Mouse (Mus musculus) CD8-positive naive resting alpha-beta T cell, adult 57 days (primary cell): ENCODE measurements around the gene Exo1. TPM values are rescaled to one million over a fixed set of nuclear protein-coding genes. Genes with fewer than 3 reads are reported as not detected.

Source experiments
- total RNA-seq: library from RNA; stranded (reverse); gene quantifications from one replicate; pipeline ENCODE4 v1.2.4, GENCODE M21; 2023

Gene Exo1
- total RNA-seq, result 3.6 TPM

DNA sequence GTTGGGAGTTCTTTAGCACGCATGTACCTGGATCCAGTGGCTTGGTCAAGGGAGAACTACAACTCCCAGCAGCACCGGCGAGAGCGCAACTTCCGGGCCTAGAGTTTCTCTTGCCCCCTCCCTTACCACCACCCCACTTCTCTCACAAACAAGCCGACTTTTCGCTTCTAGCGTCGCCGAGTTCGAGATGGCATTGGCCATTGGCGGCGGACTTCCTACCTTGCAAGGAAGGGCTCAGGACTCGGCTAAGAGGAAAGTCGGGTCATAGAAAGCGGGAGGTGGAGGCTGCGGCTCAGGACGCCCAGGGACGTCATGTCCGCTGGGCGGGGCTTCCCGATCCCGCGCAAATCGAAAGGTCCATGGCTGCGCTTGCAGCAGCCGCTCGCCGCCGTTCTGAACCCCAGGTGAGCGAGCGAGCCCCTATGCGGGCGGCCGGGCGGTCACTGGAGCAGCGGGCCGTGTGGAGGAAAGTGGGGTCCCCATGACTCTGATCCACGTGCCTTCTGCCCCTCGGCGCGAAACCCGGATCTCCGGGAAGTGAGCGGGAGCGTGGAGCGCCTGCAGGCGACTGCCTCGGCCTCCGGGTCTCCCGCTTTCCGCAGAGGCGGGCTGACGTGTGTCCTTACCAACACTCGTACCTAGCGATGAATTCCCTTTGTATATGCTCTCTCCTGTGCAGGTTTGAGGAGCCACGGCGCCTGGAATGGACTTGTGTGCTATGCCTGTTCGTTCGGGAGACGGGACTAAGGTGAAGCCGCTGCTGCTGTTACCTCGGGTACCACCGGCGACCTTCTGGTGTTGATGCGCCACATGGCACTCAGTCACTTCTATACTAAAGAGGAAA is at the start of gene Exo1:
Gene Exo1, plus strand, starts transcription at position 129 of the 844 bp plus-strand sequence.

DNA sequence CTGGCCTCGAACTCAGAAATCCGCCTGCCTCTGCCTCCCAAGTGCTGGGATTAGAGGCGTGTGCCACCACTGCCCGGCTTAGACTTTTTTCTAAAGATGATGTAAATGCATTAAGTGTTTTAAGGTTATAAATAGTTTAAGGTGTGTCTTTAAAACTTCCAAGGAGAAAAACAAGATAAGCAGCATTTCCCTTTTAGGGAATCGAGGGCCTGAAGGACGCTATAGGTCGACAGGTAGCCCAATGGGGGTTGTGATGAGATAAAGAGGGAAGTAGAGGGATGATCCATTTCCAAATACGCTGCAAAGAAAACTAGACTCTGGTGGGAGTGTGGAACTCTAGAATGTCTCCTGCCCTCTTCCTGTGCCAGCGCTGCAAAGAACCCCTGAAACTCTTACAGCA is 39.6 kb downstream of the Exo1 start, which contains the start of gene Gm38100:
Gene Gm38100, plus strand, starts transcription at position 301 of the 400 bp plus-strand sequence.

Other genes with a start within 250 kb of the Exo1 start
- 0.40 TPM for gene Opn3, start 187.8 kb upstream of the Exo1 start, total RNA-seq
- 5.8 TPM for gene Chml, start 187.7 kb upstream of the Exo1 start, total RNA-seq
- gene Wdr64, start 182.0 kb upstream of the Exo1 start, total RNA-seq, result not detected
- not detected for gene Gm38100, start 39.7 kb downstream of the Exo1 start, total RNA-seq
- not detected for gene Rbm8a2, start 98.5 kb downstream of the Exo1 start, total RNA-seq